ENCODE assay signal across 8 mouse cellular contexts in the genomic region with DNA sequence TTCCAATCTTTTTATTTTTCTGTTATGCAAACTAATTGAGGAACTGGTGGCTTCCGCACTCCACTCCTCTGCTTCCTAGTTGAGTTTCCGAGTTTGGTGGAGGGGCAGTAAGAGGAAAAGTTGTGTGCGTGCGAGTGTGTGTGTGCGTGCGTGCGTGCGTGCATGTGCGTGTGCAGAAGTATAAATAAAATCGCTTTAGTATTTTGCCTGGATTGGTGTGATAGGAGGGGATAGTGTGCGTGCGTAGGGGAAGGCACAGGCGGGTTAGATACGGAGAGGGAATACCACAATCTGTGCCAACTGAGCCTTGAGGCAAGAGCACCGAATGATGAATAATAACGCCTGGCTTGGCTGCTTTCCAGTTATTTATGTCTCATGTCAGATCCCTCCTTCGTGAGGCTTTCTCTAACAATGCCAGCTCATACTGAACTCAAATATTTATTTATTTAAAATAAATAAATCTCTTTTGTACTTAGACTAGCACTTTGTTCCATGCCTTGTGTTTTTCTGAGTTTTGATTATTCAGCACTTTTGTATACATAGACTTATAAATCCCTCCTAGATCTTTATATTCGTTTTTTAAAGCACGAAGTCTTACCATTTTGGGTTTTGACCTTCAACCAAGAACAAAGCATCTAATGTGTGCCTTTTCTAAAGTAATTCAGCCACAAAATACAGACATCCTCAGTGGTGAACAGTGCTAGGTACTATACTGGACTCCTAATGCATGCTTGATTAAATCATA. TPM values are rescaled to one million over a fixed set of nuclear protein-coding genes. Genes with fewer than 3 reads are reported as not detected.
DNase-seq lines count a peak whose midpoint lies in the region; ATAC-seq and TF ChIP-seq lines count a peak whose summit lies in the region.

No protein-coding gene starts in this region.

- peak overlapping the region; percentile 98 for H3K27ac ChIP-seq in heart, embryonic 10.5 days
- H3K27ac ChIP-seq in midbrain, embryonic 14.5 days (replicated peaks; ENCODE audit: low read depth, low read length) = peak overlapping the region; percentile 99

- H3K27me3 ChIP-seq in G1E (ENCODE audit: insufficient read depth, low read length) = peaks cover 3% of the 10 kb centered on the region
- H3K27me3 ChIP-seq in heart, embryonic 10.5 days (ENCODE audit: insufficient read depth, poor library complexity, severe bottlenecking) = no peaks in the 10 kb centered on the region
- no peaks in the 10 kb centered on the region for H3K27me3 ChIP-seq in midbrain, embryonic 14.5 days (ENCODE audit: control insufficient read depth, insufficient read depth, low read length)

- WGBS in heart, embryonic 10.5 days = 4% methylated on average over 19 of the region's 19 CpGs
- 2% methylated on average over 19 of the region's 19 CpGs for WGBS in midbrain, embryonic 14.5 days

- no peak for TF ChIP-seq CTCF in G1E (IDR thresholded peaks at IDR 0.05; ENCODE audit: low read depth, low read length)

- H3K4me1 ChIP-seq in G1E (ENCODE audit: insufficient read depth, low read depth, low read length) = peaks cover 20% of the 10 kb centered on the region
- peaks cover 6% of the 10 kb centered on the region; the same call in 1 of the 2 replicates for H3K4me1 ChIP-seq in heart, embryonic 10.5 days
- peaks cover 10% of the 10 kb centered on the region for H3K4me1 ChIP-seq in midbrain, embryonic 14.5 days (ENCODE audit: control insufficient read depth, insufficient read depth, low read length)

- H3K36me3 ChIP-seq in G1E (replicated peaks) = peaks cover 14% of the 10 kb centered on the region
- H3K36me3 ChIP-seq in heart, embryonic 10.5 days = peaks cover 17% of the 10 kb centered on the region
- 0 out of 2 replicates have a peak, but pooled peaks cover 4% of the 10 kb centered on the region for H3K36me3 ChIP-seq in midbrain, embryonic 14.5 days (ENCODE audit: control insufficient read depth, insufficient read depth, low read length)

- peak overlapping the region; percentile 91 for H3K4me3 ChIP-seq in G1E (ENCODE audit: low read depth, low read length)
- H3K4me3 ChIP-seq in heart, embryonic 10.5 days = peak overlapping the region; percentile 95
- peak overlapping the region; percentile 90 for H3K4me3 ChIP-seq in midbrain, embryonic 14.5 days (replicated peaks; ENCODE audit: low read depth, low read length)

- peak overlapping the region; percentile 90 for H3K9ac ChIP-seq in midbrain, embryonic 14.5 days (replicated peaks; ENCODE audit: low read length)

- DNase-seq in layer of hippocampus, adult 8-10 months (ENCODE audit: low spot score in 2 of 2) = peak; percentile 18 to 22
- DNase-seq in layer of hippocampus, postnatal 36 days = no peak
- no peak for DNase-seq in G1E (ENCODE audit: low spot score)
- DNase-seq in cerebellum, adult 9-10 months = peak; percentile 63
- no peak for DNase-seq in heart, embryonic 10.5 days (ENCODE audit: low spot score)
- peak; percentile 45 to 47 for DNase-seq in left cerebral cortex, postnatal 25 days (ENCODE audit: low spot score in 2 of 2)
- peak; percentile 85 for DNase-seq in midbrain, embryonic 14.5 days
- no peak for DNase-seq in thymus, postnatal 0 days (ENCODE audit: low spot score)

- ATAC-seq in G1E (ENCODE audit: extremely low read depth, insufficient number of reproducible peaks, low FRiP score, poor library complexity, severe bottlenecking) = peak; percentile 22; the same call in 1 of the 2 replicates
- ATAC-seq in midbrain, embryonic 14.5 days (ENCODE audit: low FRiP score, low TSS enrichment) = peak; percentile 16; the same call in 1 of the 2 replicates

- peak overlapping the region; percentile 80 for H3K4me2 ChIP-seq in midbrain, embryonic 14.5 days (ENCODE audit: low read length)

- no peaks in the 10 kb centered on the region for H3K9me3 ChIP-seq in G1E (replicated peaks)
- H3K9me3 ChIP-seq in heart, embryonic 10.5 days = no peaks in the 10 kb centered on the region
- no peaks in the 10 kb centered on the region for H3K9me3 ChIP-seq in midbrain, embryonic 14.5 days (ENCODE audit: control insufficient read depth, low read length)

- intact Hi-C loops in left cerebral cortex, postnatal 25 days (cut with DNase I) = loop anchor here (2.0 kb wide), 5 partner anchors 55 to 333 kb away; partner anchors contain the start of gene Ssr3

RNA-seq across cellular contexts. Expression of gene Tiparp, which starts 1.4 kb away (rescaled TPM):
- 10 to 100 TPM; 15.0 to 21.8 (median 15.9) TPM for total RNA-seq in layer of hippocampus, adult 8-10 months (2022)
- 10 to 100 TPM; 17.7 to 19.2 TPM for total RNA-seq in layer of hippocampus, postnatal 36 days (2021)
- total RNA-seq in G1E (2014; fragmentation: Nextera tagmentation) (17.8 and 19.3 TPM in 2 replicates), G1E (2017) (22.6 TPM in 2 replicates)
- 0.98 and 1.1 TPM in 2 replicates for polyA plus RNA-seq in G1E (2012)
- polyA plus RNA-seq in heart, embryonic 10.5 days (2016; fragmentation: Nextera tagmentation; extraction: Ambion mirVana) = 36.3 and 51.3 TPM in 2 replicates
- total RNA-seq in left cerebral cortex, postnatal 25 days (2021) = 10 to 100 TPM; 12.2 to 16.6 TPM
- polyA plus RNA-seq in midbrain, embryonic 14.5 days (2014; fragmentation: Nextera tagmentation; extraction: Ambion mirVana) = 23.2 and 31.8 TPM in 2 replicates
- polyA plus RNA-seq in thymus, postnatal 0 days (2015; fragmentation: Nextera tagmentation; extraction: Ambion mirVana) = 21.7 and 25.4 TPM in 2 replicates

Comparison
In these comparisons a context has a peak if more than half of its experiments do, and no peak if none do; other contexts are left out.
1. DNase-seq: peak in layer of hippocampus, adult 8-10 months (2 of 2), cerebellum, adult 9-10 months (single experiment), left cerebral cortex, postnatal 25 days (2 of 2) and midbrain, embryonic 14.5 days (single experiment); none in layer of hippocampus, postnatal 36 days (0 of 2), G1E (single experiment), heart, embryonic 10.5 days (single experiment) and thymus, postnatal 0 days (single experiment).
2. Peak in every context shown above with its lines, with median percentiles within 50 percentile points of each other: H3K4me3 ChIP-seq.